13 mouse cellular contexts compared by ENCODE assay signal in the genomic region with DNA sequence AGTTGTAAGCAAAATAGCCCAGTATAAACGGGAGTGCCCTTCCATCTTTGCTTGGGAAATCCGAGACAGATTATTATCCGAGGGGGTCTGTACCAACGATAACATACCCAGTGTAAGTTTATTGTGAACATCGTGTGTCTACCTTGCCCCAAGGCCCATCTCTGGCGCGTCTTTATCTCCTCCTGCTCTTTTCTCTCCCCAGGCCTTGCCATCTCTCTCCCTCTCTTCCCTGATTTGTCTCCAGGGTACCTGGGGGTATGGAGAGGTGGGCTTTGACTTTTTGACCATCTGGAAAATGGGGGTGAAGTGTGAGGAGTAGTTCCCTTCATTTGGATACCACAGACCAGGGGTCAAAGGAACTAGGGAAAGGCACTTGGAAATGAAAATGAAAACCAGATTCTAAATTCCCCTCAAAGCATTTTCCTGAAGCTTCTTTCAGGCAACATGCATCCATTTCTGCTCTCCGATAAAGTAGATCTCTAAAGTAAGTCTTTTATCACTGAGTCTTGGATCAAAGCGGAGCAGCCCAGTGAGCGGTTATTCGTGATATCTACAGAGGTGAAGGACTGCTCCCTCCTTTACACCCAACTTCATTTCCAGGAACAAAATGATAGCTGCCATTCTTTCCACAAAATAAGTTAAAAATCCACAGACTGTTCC. TPM values are rescaled to one million over a fixed set of nuclear protein-coding genes. Genes with fewer than 3 reads are reported as not detected.
DNase-seq lines count a peak whose midpoint lies in the region; ATAC-seq and TF ChIP-seq lines count a peak whose summit lies in the region.
"Had no signal": no experiment of that assay in that cellular context is flagged by ENCODE, and none has a peak within 500 bp of the region (broad histone marks: within the 10 kb centered on the region; RNA-seq: fewer than 3 reads in every experiment).

No protein-coding gene starts in this region.

- DNase-seq in heart, adult 11 months = peak; percentile 81
- no peak for DNase-seq in heart, postnatal 25 days (ENCODE audit: low spot score)
- peak; percentile 30 for DNase-seq in embryonic facial prominence, embryonic 10.5 days (ENCODE audit: low spot score)
- DNase-seq in hindbrain, embryonic 11.5 days (ENCODE audit: low spot score) = peak; percentile 50
- no peak for DNase-seq in gastrocnemius, adult 2 months
- no peak for DNase-seq in thymus, postnatal 10 days (ENCODE audit: low spot score in 2 of 2)
- DNase-seq: kidney, adult 2 months; liver; lung, embryonic 14.5 days had no signal

- intact Hi-C loops in heart, postnatal 25 days (cut with DNase I) = loop anchor here (10.0 kb wide), 1 partner anchor 300 kb away; no protein-coding TSS in a partner anchor
- intact Hi-C loops in gastrocnemius, adult 2 months (cut with DNase I) = loop anchor here (10.0 kb wide), 1 partner anchor 220 kb away; a partner anchor contains a TSS

- no peak overlapping the region for H3K27ac ChIP-seq in embryonic facial prominence, embryonic 10.5 days (replicated peaks)
- no peak overlapping the region for H3K27ac ChIP-seq in hindbrain, embryonic 11.5 days (ENCODE audit: low read depth, low read length)
- no peak overlapping the region for H3K27ac ChIP-seq in midbrain, embryonic 16.5 days (ENCODE audit: low read length)
- no peak overlapping the region for H3K27ac ChIP-seq in gastrocnemius, adult 2 months
- H3K27ac ChIP-seq: embryonic facial prominence, embryonic 12.5 days; stomach, embryonic 15.5 days had no signal

- H3K36me3 ChIP-seq in embryonic facial prominence, embryonic 10.5 days (replicated peaks) = no peaks in the 10 kb centered on the region
- H3K36me3 ChIP-seq in hindbrain, embryonic 11.5 days (ENCODE audit: control insufficient read depth, insufficient read depth, low read length) = no peaks in the 10 kb centered on the region
- H3K36me3 ChIP-seq in midbrain, embryonic 16.5 days (ENCODE audit: control insufficient read depth, insufficient read depth, low read length) = no peaks in the 10 kb centered on the region
- H3K36me3 ChIP-seq: embryonic facial prominence, embryonic 12.5 days; stomach, embryonic 15.5 days had no signal

- no peak for TF ChIP-seq CTCF in gastrocnemius, adult 2 months (IDR thresholded peaks at IDR 0.05)

- peaks cover 100% of the 10 kb centered on the region for H3K27me3 ChIP-seq in embryonic facial prominence, embryonic 10.5 days (replicated peaks; ENCODE audit: low read depth, poor library complexity, severe bottlenecking)
- peaks cover 56% of the 10 kb centered on the region for H3K27me3 ChIP-seq in hindbrain, embryonic 11.5 days (ENCODE audit: control insufficient read depth, insufficient read depth, low read length)
- peaks cover 59% of the 10 kb centered on the region for H3K27me3 ChIP-seq in midbrain, embryonic 16.5 days (ENCODE audit: control insufficient read depth, insufficient read depth, low read depth, low read length)

- 17% methylated on average over 11 of the region's 11 CpGs for WGBS in embryonic facial prominence, embryonic 10.5 days
- 24% methylated on average over 11 of the region's 11 CpGs for WGBS in hindbrain, embryonic 11.5 days
- 30% methylated on average over 11 of the region's 11 CpGs for WGBS in midbrain, embryonic 16.5 days

- H3K9ac ChIP-seq in hindbrain, embryonic 11.5 days (ENCODE audit: low read depth, low read length) = no peak overlapping the region
- no peak overlapping the region for H3K9ac ChIP-seq in midbrain, embryonic 16.5 days (ENCODE audit: low read depth, low read length)
- H3K9ac ChIP-seq: embryonic facial prominence, embryonic 12.5 days; lung, embryonic 14.5 days; stomach, embryonic 15.5 days had no signal

- no peaks in the 10 kb centered on the region for H3K9me3 ChIP-seq in embryonic facial prominence, embryonic 10.5 days
- H3K9me3 ChIP-seq in hindbrain, embryonic 11.5 days (ENCODE audit: control insufficient read depth, low read length) = no peaks in the 10 kb centered on the region
- no peaks in the 10 kb centered on the region for H3K9me3 ChIP-seq in midbrain, embryonic 16.5 days (replicated peaks; ENCODE audit: control insufficient read depth, low read length, poor library complexity, severe bottlenecking)
- H3K9me3 ChIP-seq: embryonic facial prominence, embryonic 12.5 days; stomach, embryonic 15.5 days had no signal

- H3K4me2 ChIP-seq in hindbrain, embryonic 11.5 days (replicated peaks; ENCODE audit: low read depth, low read length) = no peak overlapping the region
- peak overlapping the region; percentile 14; the same call in 1 of the 2 replicates for H3K4me2 ChIP-seq in midbrain, embryonic 16.5 days (ENCODE audit: low read length)
- H3K4me2 ChIP-seq: embryonic facial prominence, embryonic 12.5 days; lung, embryonic 14.5 days; stomach, embryonic 15.5 days had no signal

- ATAC-seq in hindbrain, embryonic 11.5 days (ENCODE audit: low FRiP score) = no peak
- ATAC-seq in midbrain, embryonic 16.5 days = no peak
- ATAC-seq in erythroblast, adult 5-6 weeks (replicated peaks; ENCODE audit: low FRiP score, poor library complexity, severe bottlenecking) = no peak

- peaks cover 67% of the 10 kb centered on the region for H3K4me1 ChIP-seq in embryonic facial prominence, embryonic 10.5 days
- peaks cover 16% of the 10 kb centered on the region for H3K4me1 ChIP-seq in hindbrain, embryonic 11.5 days (replicated peaks; ENCODE audit: control insufficient read depth, insufficient read depth, low read length)
- H3K4me1 ChIP-seq in midbrain, embryonic 16.5 days (ENCODE audit: control insufficient read depth, insufficient read depth, low read length) = no peaks in the 10 kb centered on the region

- H3K4me3 ChIP-seq in embryonic facial prominence, embryonic 10.5 days = no peak overlapping the region
- H3K4me3 ChIP-seq in hindbrain, embryonic 11.5 days (ENCODE audit: low read depth, low read length) = no peak overlapping the region
- H3K4me3 ChIP-seq in midbrain, embryonic 16.5 days (ENCODE audit: low read depth, low read length) = no peak overlapping the region
- H3K4me3 ChIP-seq in gastrocnemius, adult 2 months = no peak overlapping the region
- H3K4me3 ChIP-seq: embryonic facial prominence, embryonic 12.5 days; stomach, embryonic 15.5 days had no signal

RNA-seq across cellular contexts. Expression of a gene that starts 16.4 kb away (rescaled TPM):
- not detected for total RNA-seq in heart, postnatal 25 days (2021)
- 13.0 and 22.3 TPM in 2 replicates for polyA plus RNA-seq in embryonic facial prominence, embryonic 10.5 days (2016; fragmentation: Nextera tagmentation; extraction: Ambion mirVana)
- 23.9 and 26.8 TPM in 2 replicates for polyA plus RNA-seq in hindbrain, embryonic 11.5 days (2014; fragmentation: Nextera tagmentation; extraction: Ambion mirVana)
- 17.4 and 25.7 TPM in 2 replicates for polyA plus RNA-seq in midbrain, embryonic 16.5 days (2015; fragmentation: Nextera tagmentation; extraction: Ambion mirVana)
- total RNA-seq in gastrocnemius, adult 2 months (2021) = not detected
- total RNA-seq in erythroblast, adult 5-6 weeks (2015; ENCODE audit: low replicate concordance) = 1.3 TPM in 1 of 2 replicates, not detected in the other
- total RNA-seq in erythroblast, adult 5-6 weeks (2017; ENCODE audit: low replicate concordance) = not detected in 2 replicates
- polyA plus RNA-seq: kidney, adult 2 months; lung, embryonic 14.5 days had no signal

Comparison
In these comparisons a context has a peak if more than half of its experiments do, and no peak if none do; other contexts are left out.
1. DNase-seq: peak in heart, adult 11 months (single experiment), embryonic facial prominence, embryonic 10.5 days (single experiment) and hindbrain, embryonic 11.5 days (single experiment); none in heart, postnatal 25 days (single experiment), gastrocnemius, adult 2 months (single experiment) and thymus, postnatal 10 days (0 of 2).